Mouse (Mus musculus) stomach, embryonic 14.5 days (tissue): ENCODE measurements around the gene Myh3. TPM values are rescaled to one million over a fixed set of nuclear protein-coding genes. Genes with fewer than 3 reads are reported as not detected.

Experiments used
- ATAC-seq: fragments of 200-750 bp; cut with Nextera tagmentation; 2 replicates; pipeline ENCODE4 v1.8.0; 2017; ENCODE audit warnings: low read depth, moderate TSS enrichment; ENCODE audit not compliant: insufficient number of reproducible peaks, insufficient read depth, low FRiP score
- H3K27ac ChIP-seq: fragments of 300-500 bp; sonication (generic); 2 replicates; pipeline ENCODE4 v1.5.1; 2014; ENCODE audit warnings: mild to moderate bottlenecking, low read length, moderate library complexity, mixed read lengths
- H3K27me3 ChIP-seq: fragments of 300-500 bp; sonication (generic); 2 replicates; pipeline ENCODE4 v1.6.1; 2014; ENCODE audit warnings: low read length, control low read depth, mixed read lengths; ENCODE audit not compliant: control insufficient read depth, insufficient read depth
- H3K36me3 ChIP-seq: fragments of 300-500 bp; sonication (generic); 2 replicates; pipeline ENCODE4 v1.6.1; 2014; ENCODE audit warnings: mild to moderate bottlenecking, control low read depth, low read length, moderate library complexity, mixed read lengths; ENCODE audit not compliant: control insufficient read depth, insufficient read depth
- H3K4me1 ChIP-seq: fragments of 300-500 bp; sonication (generic); 2 replicates; pipeline ENCODE4 v1.6.1; 2014; ENCODE audit warnings: low read length, control low read depth, mixed read lengths; ENCODE audit not compliant: control insufficient read depth, insufficient read depth
- H3K4me2 ChIP-seq: fragments of 300-500 bp; sonication (generic); replicated peaks from 2 replicates; pipeline ENCODE4 v1.6.1; 2014; ENCODE audit warnings: low read depth, low read length, control low read depth
- H3K4me3 ChIP-seq: fragments of 300-500 bp; sonication (generic); 2 replicates; pipeline ENCODE4 v1.5.1; 2014; ENCODE audit warnings: low read depth, low read length, control low read depth
- H3K9ac ChIP-seq: fragments of 300-500 bp; sonication (generic); replicated peaks from 2 replicates; pipeline ENCODE4 v1.6.1; 2014; ENCODE audit warnings: low read depth, mild to moderate bottlenecking, control low read depth, low read length, moderate library complexity, mixed read lengths
- H3K9me3 ChIP-seq: fragments of 300-500 bp; sonication (generic); 2 replicates; pipeline ENCODE4 v1.6.1; 2016; ENCODE audit warnings: low read depth, low read length, control low read depth; ENCODE audit not compliant: control insufficient read depth
- WGBS: fragments of 180-500 bp; shearing (Covaris S2); extraction: QIAGEN DNeasy Blood & Tissue Kit; methylation state at CpG from one replicate; pipeline ENCODE4 v1.1.7; 2014; 5-methylcytosine and 5-hydroxymethylcytosine counted together
- polyA plus RNA-seq: library from polyadenylated mRNA; unstranded; fragments of >200 nt; fragmentation: Nextera tagmentation; extraction: Ambion mirVana; gene quantifications from 2 replicates; pipeline ENCODE4 v1.2.1, GENCODE M21; 2014

The Myh3 gene
- polyA plus RNA-seq, 1 experiment from 2014 or later, result 0.20 TPM

DNA sequence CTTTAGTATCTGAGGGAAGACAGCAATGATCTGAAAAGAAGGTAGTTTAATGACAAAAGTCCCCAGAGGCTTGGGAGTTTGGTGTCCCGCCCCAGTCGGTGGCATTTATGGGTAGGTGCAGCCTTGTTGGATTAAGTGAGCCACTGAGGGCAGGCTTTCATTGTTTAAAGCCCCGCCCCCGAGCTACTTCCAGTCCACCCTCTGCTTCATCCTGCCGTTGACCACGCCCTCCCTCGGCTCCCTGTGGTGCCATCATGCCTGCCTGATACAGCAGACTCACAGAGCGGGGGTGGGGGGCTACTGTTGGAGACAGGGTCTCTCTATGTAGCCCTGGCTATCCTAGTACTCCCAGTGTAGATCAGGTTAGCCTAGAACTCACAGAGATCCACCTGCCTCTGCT, 35.1 kb upstream of the Myh3 start:
- no peak overlapping the region for H3K4me2 ChIP-seq
- 58% methylated on average over 8 of the region's 8 CpGs for WGBS
- H3K27ac ChIP-seq, result no peak overlapping the region
- H3K4me1 ChIP-seq, result no peaks in the 10 kb centered on the region
- H3K36me3 ChIP-seq, result peaks cover 25% of the 10 kb centered on the region
- no peak overlapping the region for H3K4me3 ChIP-seq
- no peak overlapping the region for H3K9ac ChIP-seq
- no peaks in the 10 kb centered on the region for H3K9me3 ChIP-seq
- no peak for ATAC-seq
- no peaks in the 10 kb centered on the region for H3K27me3 ChIP-seq

GRCm38 (mm10) chr11:67044959-67045358, 33.1 kb upstream of the Myh3 start:
- no peak overlapping the region for H3K4me3 ChIP-seq
- no peak overlapping the region for H3K27ac ChIP-seq
- H3K36me3 ChIP-seq, result peaks cover 13% of the 10 kb centered on the region
- H3K9me3 ChIP-seq, result no peaks in the 10 kb centered on the region
- 65% methylated on average over 6 of the region's 6 CpGs for WGBS
- peak; percentile 83 for ATAC-seq
- H3K27me3 ChIP-seq, result no peaks in the 10 kb centered on the region
- H3K9ac ChIP-seq, result no peak overlapping the region
- no peak overlapping the region for H3K4me2 ChIP-seq
- H3K4me1 ChIP-seq, result no peaks in the 10 kb centered on the region

DNA sequence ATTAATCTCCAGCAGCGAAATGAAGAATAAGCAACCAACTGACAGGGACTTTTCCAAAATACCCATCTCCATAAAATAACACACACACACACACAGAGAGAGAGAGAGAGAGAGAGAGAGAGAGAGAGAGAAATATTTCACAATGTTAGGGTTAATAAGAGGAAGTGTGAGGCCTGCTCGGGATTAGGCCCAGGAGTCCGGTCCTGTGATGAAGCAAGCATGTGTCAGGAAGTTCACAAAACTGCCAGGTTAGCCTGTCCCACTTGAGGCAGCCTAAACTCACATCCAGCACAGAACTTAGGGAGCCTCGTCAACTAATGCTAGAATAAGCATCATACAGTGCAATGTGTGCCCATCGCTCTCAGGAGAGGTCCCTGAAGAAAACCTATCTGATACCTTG, 30.9 kb upstream of the Myh3 start:
- no peak overlapping the region for H3K4me3 ChIP-seq

DNA sequence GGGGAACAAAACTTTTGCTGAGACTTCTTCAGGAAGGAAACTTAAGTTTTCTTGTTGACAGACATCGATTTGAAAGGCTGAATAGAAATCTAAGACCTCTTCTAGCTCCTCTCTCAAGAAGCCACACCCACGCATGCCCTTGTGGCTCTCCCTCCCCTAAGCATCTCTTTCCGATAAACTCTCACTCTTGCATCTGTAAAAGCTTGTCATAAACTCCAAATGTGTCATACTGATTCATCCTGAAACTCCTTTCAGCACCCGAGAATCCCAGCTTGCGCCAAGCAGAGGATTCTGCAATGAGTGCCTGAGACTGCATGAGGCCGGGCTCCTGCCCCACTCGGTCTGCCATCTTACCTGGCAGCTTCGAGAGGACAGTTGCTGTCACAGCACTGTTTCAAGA, 29.6 kb upstream of the Myh3 start:
- WGBS, result 86% methylated on average over 8 of the region's 8 CpGs
- Histone ChIP-seq H3K27me3 (no peaks in the 10 kb centered on the region), H3K36me3 (no peaks in the 10 kb centered on the region), H3K4me2 (no peak overlapping the region), H3K4me1 (peaks cover 4% of the 10 kb centered on the region), H3K27ac (no peak overlapping the region), H3K9ac (no peak overlapping the region), H3K4me3 (no peak overlapping the region), H3K9me3 (no peaks in the 10 kb centered on the region)
- ATAC-seq, result no peak

More for the DNA sequence above, 30.9 kb upstream of the Myh3 start:
- Histone ChIP-seq H3K9me3 (no peaks in the 10 kb centered on the region), H3K27me3 (no peaks in the 10 kb centered on the region), H3K4me1 (no peaks in the 10 kb centered on the region; the same call in 1 of the 2 replicates), H3K36me3 (0 out of 2 replicates have a peak, but pooled peaks cover 3% of the 10 kb centered on the region), H3K4me2 (no peak overlapping the region), H3K27ac (no peak overlapping the region), H3K9ac (no peak overlapping the region)
- no peak for ATAC-seq
- WGBS, result 87% methylated on average over 5 of the region's 5 CpGs

DNA sequence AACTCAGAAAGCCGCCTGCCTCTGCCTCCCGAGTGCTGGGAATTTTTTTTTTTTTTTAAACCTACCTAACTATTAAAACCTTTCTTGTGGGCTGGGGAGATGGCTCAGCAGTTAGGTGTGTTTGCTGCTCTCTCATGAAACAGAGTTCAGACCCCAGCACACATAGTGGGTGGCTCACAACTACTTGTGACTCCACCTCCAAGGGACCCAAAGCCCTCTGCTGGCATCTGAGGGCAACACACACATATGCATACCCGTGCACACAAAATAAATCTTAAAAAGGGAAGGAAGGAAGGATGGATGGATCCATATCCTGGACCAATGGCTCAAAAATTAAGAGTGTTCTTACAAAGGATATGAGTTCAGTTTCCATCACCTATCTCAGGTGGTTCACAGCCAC, 28.8 kb upstream of the Myh3 start:
- no peaks in the 10 kb centered on the region for H3K36me3 ChIP-seq
- H3K4me3 ChIP-seq, result no peak overlapping the region
- 85% methylated on average over 3 of the region's 3 CpGs for WGBS
- no peaks in the 10 kb centered on the region for H3K9me3 ChIP-seq
- no peak overlapping the region for H3K4me2 ChIP-seq
- no peak for ATAC-seq
- H3K9ac ChIP-seq, result no peak overlapping the region
- no peaks in the 10 kb centered on the region for H3K27me3 ChIP-seq
- peaks cover 8% of the 10 kb centered on the region for H3K4me1 ChIP-seq
- H3K27ac ChIP-seq, result no peak overlapping the region

DNA sequence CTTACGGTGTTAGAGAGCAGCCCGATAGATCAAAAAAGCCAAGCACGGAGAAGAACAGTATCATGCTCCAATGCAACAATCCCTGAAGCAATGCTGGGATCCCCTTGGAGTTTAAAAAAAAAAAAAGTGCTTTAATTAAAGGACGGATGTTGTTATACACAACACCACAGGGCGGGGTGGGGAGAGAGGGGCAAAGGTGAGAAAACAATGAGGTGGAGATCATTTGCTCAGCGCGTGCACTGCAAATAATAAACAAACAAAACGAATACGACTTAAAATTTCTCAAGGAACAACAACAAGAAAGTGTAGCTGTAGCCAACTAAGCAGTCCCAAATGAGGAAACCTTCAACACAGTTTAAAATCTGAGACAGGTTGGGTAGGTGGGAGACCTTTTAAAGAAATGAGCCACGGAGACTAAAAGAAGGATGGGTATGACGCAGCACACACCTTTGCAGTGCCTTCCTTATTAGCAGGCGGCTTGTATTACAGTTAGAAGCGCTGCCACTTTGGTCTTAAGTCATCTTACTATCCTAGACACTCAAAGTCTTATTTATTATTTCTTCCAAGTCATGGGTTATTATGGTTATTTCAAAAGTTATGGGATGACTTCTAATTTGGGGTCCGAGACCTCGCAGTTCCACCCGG, 26.3 kb upstream of the Myh3 start:
- Histone ChIP-seq H3K27ac (peak overlapping the region; percentile 66; the same call in 1 of the 2 replicates), H3K9me3 (no peaks in the 10 kb centered on the region), H3K4me3 (peak overlapping the region; percentile 93), H3K4me2 (peak overlapping the region; percentile 76), H3K36me3 (peaks cover 11% of the 10 kb centered on the region), H3K9ac (peak overlapping the region; percentile 64), H3K27me3 (no peaks in the 10 kb centered on the region), H3K4me1 (peaks cover 8% of the 10 kb centered on the region)
- 7% methylated on average over 16 of the region's 16 CpGs for whole genome bisulfite sequencing
- ATAC-seq, result no peak; the same call in 1 of the 2 replicates

- H3K27me3 ChIP-seq, result no peaks in the 10 kb centered on the region
Observed at GRCm38 (mm10) chr11:67052321-67052952, 25.7 kb upstream of the Myh3 start, which contains the start of the genes Adprm and Sco1. TSS of gene Adprm (minus strand) at chr11:67052594. TSS of gene Sco1 (plus strand) at chr11:67052670.

GRCm38 (mm10) chr11:67054754-67055365, 23.2 kb upstream of the Myh3 start:
- H3K4me1 ChIP-seq, result peaks cover 8% of the 10 kb centered on the region
- H3K36me3 ChIP-seq, result peaks cover 37% of the 10 kb centered on the region
- no peak overlapping the region for H3K4me2 ChIP-seq
- no peak overlapping the region for H3K9ac ChIP-seq
- H3K4me3 ChIP-seq, result no peak overlapping the region
- no peaks in the 10 kb centered on the region for H3K9me3 ChIP-seq
- H3K27ac ChIP-seq, result no peak overlapping the region
- WGBS, result 86% methylated on average over 8 of the region's 8 CpGs
- no peak for ATAC-seq
- no peaks in the 10 kb centered on the region for H3K27me3 ChIP-seq

More at GRCm38 (mm10) chr11:67052321-67052952, 25.7 kb upstream of the Myh3 start, which contains the start of the genes Adprm and Sco1:
- H3K4me2 ChIP-seq, result peak within 1 kb of the TSS; percentile 76
- H3K27ac ChIP-seq, result peak within 1 kb of the TSS; percentile 66; the same call in 1 of the 2 replicates
- peak within 1 kb of the TSS; percentile 93 for H3K4me3 ChIP-seq
- peaks cover 17% of the 10 kb centered on the region for H3K36me3 ChIP-seq
- no peaks in the 10 kb centered on the region for H3K9me3 ChIP-seq
- H3K4me1 ChIP-seq, result peaks cover 8% of the 10 kb centered on the region
- ATAC-seq, result peak; percentile 92
- WGBS, result under 1% methylated on average over 50 of the region's 50 CpGs
- H3K9ac ChIP-seq, result peak within 1 kb of the TSS; percentile 64
